Mouse (Mus musculus): ENCODE data around the gene Csmd2. TPM values are rescaled to one million over a fixed set of nuclear protein-coding genes. Genes with fewer than 3 reads are reported as not detected.

The Csmd2 gene
- polyA plus RNA-seq, 1 experiment from 2014 or later = 0.12 TPM

DNA sequence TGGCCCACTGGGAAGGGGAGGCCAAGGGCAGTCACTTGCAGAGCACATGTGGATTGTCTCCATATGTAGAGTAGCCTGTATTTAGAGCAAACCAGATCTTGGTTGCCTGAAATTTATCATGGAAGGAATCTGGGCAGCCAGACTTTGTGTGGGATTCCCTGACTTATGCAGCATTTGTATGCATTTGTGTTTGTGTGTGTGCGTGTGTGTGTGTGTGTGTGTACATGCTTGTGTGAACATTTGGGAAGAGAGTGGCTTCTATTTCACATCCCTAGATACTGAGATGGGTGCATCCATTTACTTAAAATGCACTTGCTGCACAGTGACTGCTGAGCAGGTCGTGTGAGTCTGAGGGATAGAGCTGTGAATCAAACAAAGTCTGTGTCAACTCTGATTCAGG is 173.0 kb downstream of the Csmd2 start:
- Histone ChIP-seq H3K4me2 (no peak overlapping the region), H3K27me3 (ENCODE audit: insufficient read depth, low read length) (no peaks in the 10 kb centered on the region), H3K9ac (no peak overlapping the region), H3K4me3 (ENCODE audit: low read depth, low read length) (no peak overlapping the region), H3K9me3 (ENCODE audit: low read depth, low read length) (no peaks in the 10 kb centered on the region), H3K36me3 (ENCODE audit: insufficient read depth) (no peaks in the 10 kb centered on the region), H3K4me1 (ENCODE audit: insufficient read depth) (no peaks in the 10 kb centered on the region), H3K27ac (ENCODE audit: low read depth) (no peak overlapping the region)
- no peak for ATAC-seq (ENCODE audit: insufficient read depth)
- 76% methylated on average over 2 of the region's 2 CpGs for WGBS
- DNase-seq = no peak
- TF ChIP-seq CTCF (IDR thresholded peaks at IDR 0.05; ENCODE audit: low read depth) = no peak

- DNase-seq = no peak
- Histone ChIP-seq H3K4me2 (no peak overlapping the region), H3K27me3 (ENCODE audit: insufficient read depth, low read length) (no peaks in the 10 kb centered on the region), H3K27ac (ENCODE audit: low read depth) (no peak overlapping the region), H3K36me3 (ENCODE audit: insufficient read depth) (no peaks in the 10 kb centered on the region), H3K4me1 (ENCODE audit: insufficient read depth) (no peaks in the 10 kb centered on the region), H3K9me3 (ENCODE audit: low read depth, low read length) (no peaks in the 10 kb centered on the region), H3K9ac (no peak overlapping the region), H3K4me3 (ENCODE audit: low read depth, low read length) (no peak overlapping the region)
- no peak for ATAC-seq (ENCODE audit: insufficient read depth)
- WGBS = 81% methylated on average over 8 of the region's 8 CpGs
- no peak for TF ChIP-seq CTCF (IDR thresholded peaks at IDR 0.05; ENCODE audit: low read depth)
Observed at GRCm38 (mm10) chr4:128170181-128170580, 182.5 kb downstream of the Csmd2 start.

GRCm38 (mm10) chr4:128171233-128171632 is 183.6 kb downstream of the Csmd2 start:
- H3K27me3 ChIP-seq (ENCODE audit: insufficient read depth, low read length) = no peaks in the 10 kb centered on the region
- WGBS = 72% methylated on average over 9 of the region's 9 CpGs

DNA sequence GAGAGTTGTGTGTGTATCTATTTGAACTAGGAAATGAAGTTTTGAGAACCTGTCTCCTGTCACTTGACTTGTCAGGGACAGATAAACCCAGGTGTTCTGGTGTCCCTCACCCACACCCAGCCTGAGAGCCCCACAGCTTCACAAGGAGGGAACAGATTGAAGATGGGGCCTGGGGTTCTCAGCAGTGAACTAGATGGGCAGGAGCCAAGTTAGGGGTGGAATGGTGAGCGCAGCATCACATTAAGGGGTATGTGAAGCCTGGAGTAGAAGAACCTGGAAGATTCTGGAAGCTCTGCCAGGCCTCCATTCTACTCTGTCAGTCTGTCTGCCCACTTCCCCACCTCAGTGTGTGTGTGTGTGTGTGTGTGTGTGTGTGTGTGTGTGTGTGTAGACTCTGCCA is 184.0 kb downstream of the Csmd2 start:
- Histone ChIP-seq H3K27ac (ENCODE audit: low read depth) (no peak overlapping the region), H3K9ac (no peak overlapping the region), H3K36me3 (ENCODE audit: insufficient read depth) (no peaks in the 10 kb centered on the region), H3K27me3 (ENCODE audit: insufficient read depth, low read length) (no peaks in the 10 kb centered on the region), H3K4me2 (no peak overlapping the region), H3K9me3 (ENCODE audit: low read depth, low read length) (no peaks in the 10 kb centered on the region), H3K4me3 (ENCODE audit: low read depth, low read length) (no peak overlapping the region), H3K4me1 (ENCODE audit: insufficient read depth) (no peaks in the 10 kb centered on the region)
- 89% methylated on average over 1 of the region's 1 CpGs for WGBS
- ATAC-seq (ENCODE audit: insufficient read depth) = no peak
- no peak for DNase-seq
- TF ChIP-seq CTCF (IDR thresholded peaks at IDR 0.05; ENCODE audit: low read depth) = no peak

More at GRCm38 (mm10) chr4:128171233-128171632, 183.6 kb downstream of the Csmd2 start:
- Histone ChIP-seq H3K9ac (no peak overlapping the region), H3K36me3 (ENCODE audit: insufficient read depth) (no peaks in the 10 kb centered on the region), H3K4me3 (ENCODE audit: low read depth, low read length) (no peak overlapping the region), H3K4me2 (no peak overlapping the region), H3K27ac (ENCODE audit: low read depth) (no peak overlapping the region), H3K4me1 (ENCODE audit: insufficient read depth) (no peaks in the 10 kb centered on the region), H3K9me3 (ENCODE audit: low read depth, low read length) (no peaks in the 10 kb centered on the region)
- ATAC-seq (ENCODE audit: insufficient read depth) = no peak
- no peak for DNase-seq
- TF ChIP-seq CTCF (IDR thresholded peaks at IDR 0.05; ENCODE audit: low read depth) = no peak

DNA sequence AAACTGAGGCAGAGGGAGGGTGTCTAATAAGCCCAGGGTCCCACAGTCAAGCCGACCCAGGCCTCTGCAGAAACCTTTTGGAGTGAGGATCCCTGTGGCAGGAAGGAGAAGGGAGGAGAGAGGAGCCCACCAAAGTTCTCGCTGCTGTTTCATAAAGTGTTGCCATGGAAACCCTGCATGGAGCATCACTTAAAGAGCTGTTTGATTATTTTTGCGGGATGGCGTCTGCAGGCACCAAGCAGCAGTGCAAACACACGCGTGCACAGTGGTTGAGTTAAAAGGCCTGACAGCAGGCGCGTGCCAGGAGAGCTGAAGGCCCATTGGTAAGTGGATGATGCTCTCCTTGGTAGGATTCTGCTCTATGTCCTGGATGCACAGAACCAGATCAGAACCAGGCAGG is 191.3 kb downstream of the Csmd2 start:
- H3K4me2 ChIP-seq = no peak overlapping the region
- no peak for ATAC-seq (ENCODE audit: insufficient read depth)
- H3K4me3 ChIP-seq (ENCODE audit: low read depth, low read length) = no peak overlapping the region
- H3K9me3 ChIP-seq (ENCODE audit: low read depth, low read length) = no peaks in the 10 kb centered on the region
- H3K9ac ChIP-seq = no peak overlapping the region
- no peak for DNase-seq
- H3K36me3 ChIP-seq (ENCODE audit: insufficient read depth) = no peaks in the 10 kb centered on the region
- H3K4me1 ChIP-seq (ENCODE audit: insufficient read depth) = no peaks in the 10 kb centered on the region
- TF ChIP-seq CTCF (IDR thresholded peaks at IDR 0.05; ENCODE audit: low read depth) = no peak
- no peaks in the 10 kb centered on the region for H3K27me3 ChIP-seq (ENCODE audit: insufficient read depth, low read length)
- H3K27ac ChIP-seq (ENCODE audit: low read depth) = no peak overlapping the region
- 57% methylated on average over 8 of the region's 8 CpGs for WGBS

- ATAC-seq (ENCODE audit: insufficient read depth) (no peak), DNase-seq (no peak)
- H3K27ac ChIP-seq (ENCODE audit: low read depth) = no peak overlapping the region
- peak; percentile 24; the same call in 1 of the 2 replicates for TF ChIP-seq CTCF (IDR thresholded peaks at IDR 0.05; ENCODE audit: low read depth)
- no peaks in the 10 kb centered on the region for H3K27me3 ChIP-seq (ENCODE audit: insufficient read depth, low read length)
- 68% methylated on average over 2 of the region's 2 CpGs for WGBS
- H3K4me3 ChIP-seq (ENCODE audit: low read depth, low read length) = no peak overlapping the region
- H3K9ac ChIP-seq = no peak overlapping the region
- no peaks in the 10 kb centered on the region for H3K4me1 ChIP-seq (ENCODE audit: insufficient read depth)
- no peaks in the 10 kb centered on the region for H3K36me3 ChIP-seq (ENCODE audit: insufficient read depth)
- H3K9me3 ChIP-seq (ENCODE audit: low read depth, low read length) = no peaks in the 10 kb centered on the region
- no peak overlapping the region for H3K4me2 ChIP-seq
Observed at GRCm38 (mm10) chr4:128179581-128179980, 191.9 kb downstream of the Csmd2 start.

DNA sequence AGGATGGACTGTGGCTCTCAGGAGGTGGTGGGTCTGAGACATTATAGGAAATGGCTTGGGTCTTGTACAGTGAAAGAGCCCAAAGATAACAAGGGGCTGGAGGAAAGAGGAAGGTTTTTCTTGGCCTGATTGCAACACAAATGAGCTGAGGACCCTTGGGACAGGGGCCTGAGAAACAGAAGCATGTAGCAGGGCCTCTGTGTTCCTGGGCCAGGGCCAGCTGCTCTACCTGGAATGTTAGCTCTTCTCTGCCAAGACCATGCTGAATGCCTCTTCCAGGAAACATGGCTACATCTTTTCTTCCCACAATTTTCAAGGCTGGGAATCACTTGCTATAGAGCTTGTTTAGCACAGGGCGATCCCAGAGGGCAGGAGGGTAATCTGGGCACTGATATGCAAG is 197.1 kb downstream of the Csmd2 start:
- no peaks in the 10 kb centered on the region for H3K9me3 ChIP-seq (ENCODE audit: low read depth, low read length)
- no peak overlapping the region for H3K9ac ChIP-seq
- no peak overlapping the region for H3K4me2 ChIP-seq
- no peak overlapping the region for H3K4me3 ChIP-seq (ENCODE audit: low read depth, low read length)
- ATAC-seq (ENCODE audit: insufficient read depth) = no peak
- WGBS = 80% methylated on average over 1 of the region's 1 CpGs
- no peaks in the 10 kb centered on the region for H3K36me3 ChIP-seq (ENCODE audit: insufficient read depth)
- H3K27me3 ChIP-seq (ENCODE audit: insufficient read depth, low read length) = no peaks in the 10 kb centered on the region
- no peak for TF ChIP-seq CTCF (IDR thresholded peaks at IDR 0.05; ENCODE audit: low read depth)
- no peak overlapping the region for H3K27ac ChIP-seq (ENCODE audit: low read depth)
- no peak for DNase-seq
- no peaks in the 10 kb centered on the region for H3K4me1 ChIP-seq (ENCODE audit: insufficient read depth)

DNA sequence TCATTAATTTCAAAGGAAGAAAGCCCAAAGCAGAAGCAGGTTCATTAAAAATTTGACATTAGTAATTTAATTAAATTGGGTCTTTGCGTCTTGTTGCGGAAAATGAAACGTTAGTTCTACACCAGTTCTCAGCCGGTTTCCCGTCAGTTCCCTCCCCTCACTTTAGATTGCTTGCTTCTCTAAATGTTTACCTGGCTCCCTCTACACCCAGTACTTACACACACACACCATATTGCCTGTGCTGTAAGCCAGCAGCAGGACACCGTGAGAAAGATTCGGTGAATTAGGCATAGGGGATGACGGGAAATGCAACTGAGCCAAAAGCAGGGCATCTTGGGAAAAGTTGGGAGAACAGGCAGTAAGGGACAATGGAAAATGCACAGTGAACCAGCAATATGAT is 206.8 kb downstream of the Csmd2 start:
- H3K9me3 ChIP-seq (ENCODE audit: low read depth, low read length) = no peaks in the 10 kb centered on the region
- WGBS = 94% methylated on average over 8 of the region's 8 CpGs
- no peaks in the 10 kb centered on the region for H3K36me3 ChIP-seq (ENCODE audit: insufficient read depth)
- H3K4me3 ChIP-seq (ENCODE audit: low read depth, low read length) = no peak overlapping the region
- no peak overlapping the region for H3K27ac ChIP-seq (ENCODE audit: low read depth)
- H3K27me3 ChIP-seq (ENCODE audit: insufficient read depth, low read length) = no peaks in the 10 kb centered on the region
- H3K4me2 ChIP-seq = no peak overlapping the region
- no peak overlapping the region for H3K9ac ChIP-seq
- H3K4me1 ChIP-seq (ENCODE audit: insufficient read depth) = no peaks in the 10 kb centered on the region
- ATAC-seq (ENCODE audit: insufficient read depth) = no peak
- no peak for TF ChIP-seq CTCF (IDR thresholded peaks at IDR 0.05; ENCODE audit: low read depth)
- no peak for DNase-seq

All from lung, embryonic 14.5 days (tissue).